Mouse (Mus musculus) spleen, adult 10 weeks (tissue): ENCODE measurements around the gene Lcn8. TPM values are rescaled to one million over a fixed set of nuclear protein-coding genes. Genes with fewer than 3 reads are reported as not detected.

Source experiments
- polyA plus RNA-seq: library from polyadenylated mRNA; stranded (reverse); fragments of 350-450 nt; fragmentation: Illumina TruSeq; extraction: RNeasy Lipid Tissue Mini Kit (QIAGEN cat#74804); gene quantifications from one replicate; pipeline ENCODE4 v1.2.3, GENCODE M21; 2015; ENCODE audit warnings: low replicate concordance; ENCODE audit not compliant: insufficient read depth

The Lcn8 gene
- polyA plus RNA-seq = not detected

GRCm38 (mm10) chr2:25652902-25653301, at the start of gene Lcn8:
TSS of gene Lcn8 (plus strand) at chr2:25653120.

GRCm38 (mm10) chr2:25607761-25608622, 44.9 kb upstream of the Lcn8 start, which contains the start of gene Rabl6:
TSS of gene Rabl6 (minus strand) at chr2:25608521.

GRCm38 (mm10) chr2:25617578-25617977, 35.3 kb upstream of the Lcn8 start, which contains the start of gene Ccdc183:
TSS of gene Ccdc183 (minus strand) at chr2:25617678.

GRCm38 (mm10) chr2:25621229-25622200, 31.4 kb upstream of the Lcn8 start, which contains the start of gene Tmem141:
TSS of gene Tmem141 (minus strand) at chr2:25622005.

GRCm38 (mm10) chr2:25627811-25628210, 25.1 kb upstream of the Lcn8 start, which contains the start of gene Fcna:
TSS of gene Fcna (minus strand) at chr2:25628030.

GRCm38 (mm10) chr2:25657652-25658051, 4.7 kb downstream of the Lcn8 start, which contains the start of gene Lcn5:
TSS of gene Lcn5 (plus strand) at chr2:25657952.

GRCm38 (mm10) chr2:25676486-25676885, 23.6 kb downstream of the Lcn8 start, which contains the start of gene Lcn6:
TSS of gene Lcn6 (plus strand) at chr2:25676786.

GRCm38 (mm10) chr2:25682426-25682825, 29.5 kb downstream of the Lcn8 start, which contains the start of gene Lcn10:
TSS of gene Lcn10 (plus strand) at chr2:25682726.

GRCm38 (mm10) chr2:25699743-25700142, 46.8 kb downstream of the Lcn8 start, which contains the start of gene Obp2a:
TSS of gene Obp2a (plus strand) at chr2:25700043.

Other genes starting within 250 kb of the Lcn8 start
- 1.4 TPM for gene Fut7, start 229.9 kb upstream of the Lcn8 start, polyA plus RNA-seq
- 17.7 TPM for gene Abca2, start 224.4 kb upstream of the Lcn8 start, polyA plus RNA-seq
- gene Clic3, start 196.3 kb upstream of the Lcn8 start, polyA plus RNA-seq = not detected
- 33.9 TPM for gene Paxx, start 192.0 kb upstream of the Lcn8 start, polyA plus RNA-seq
- not detected for gene Ptgds, start 183.1 kb upstream of the Lcn8 start, polyA plus RNA-seq
- gene Lcn12, start 159.2 kb upstream of the Lcn8 start, polyA plus RNA-seq = not detected
- gene Fbxw5, start 152.4 kb upstream of the Lcn8 start, polyA plus RNA-seq = 33.4 TPM
- 0.72 TPM for gene C8g, start 151.4 kb upstream of the Lcn8 start, polyA plus RNA-seq
- 24.0 TPM for gene Traf2, start 106.2 kb upstream of the Lcn8 start, polyA plus RNA-seq
- 41.3 TPM for gene Edf1, start 95.3 kb upstream of the Lcn8 start, polyA plus RNA-seq
- gene Mamdc4, start 78.3 kb upstream of the Lcn8 start, polyA plus RNA-seq = 0.43 TPM
- 21.0 TPM for gene Phpt1, start 77.9 kb upstream of the Lcn8 start, polyA plus RNA-seq
- 0.72 TPM for gene Ajm1, start 71.4 kb upstream of the Lcn8 start, polyA plus RNA-seq
- 59.4 TPM for gene Rabl6, start 44.6 kb upstream of the Lcn8 start, polyA plus RNA-seq
- gene Ccdc183, start 35.4 kb upstream of the Lcn8 start, polyA plus RNA-seq = not detected
- gene Tmem141, start 31.1 kb upstream of the Lcn8 start, polyA plus RNA-seq = 14.0 TPM
- 205 TPM for gene Fcna, start 25.1 kb upstream of the Lcn8 start, polyA plus RNA-seq
- gene Lcn5, start 4.8 kb downstream of the Lcn8 start, polyA plus RNA-seq = not detected
- gene Lcn6, start 23.7 kb downstream of the Lcn8 start, polyA plus RNA-seq = not detected
- gene Lcn10, start 29.6 kb downstream of the Lcn8 start, polyA plus RNA-seq = not detected
- gene Obp2a, start 46.9 kb downstream of the Lcn8 start, polyA plus RNA-seq = not detected
- gene Bmyc, start 53.6 kb downstream of the Lcn8 start, polyA plus RNA-seq = 11.3 TPM
- not detected for gene Obp2b, start 83.9 kb downstream of the Lcn8 start, polyA plus RNA-seq
- gene Lcn3, start 112.4 kb downstream of the Lcn8 start, polyA plus RNA-seq = not detected
- gene Lcn11, start 123.9 kb downstream of the Lcn8 start, polyA plus RNA-seq = not detected
- gene Gm13539, start 129.1 kb downstream of the Lcn8 start, polyA plus RNA-seq = not detected
- gene Glt6d1, start 162.7 kb downstream of the Lcn8 start, polyA plus RNA-seq = not detected
- gene Lcn9, start 170.0 kb downstream of the Lcn8 start, polyA plus RNA-seq = not detected
- gene Sohlh1, start 194.1 kb downstream of the Lcn8 start, polyA plus RNA-seq = not detected
- not detected for gene Kcnt1, start 210.6 kb downstream of the Lcn8 start, polyA plus RNA-seq